Mouse (Mus musculus) MEL (cell line): ENCODE results near the gene 1700020N01Rik. TPM values are rescaled to one million over a fixed set of nuclear protein-coding genes. Genes with fewer than 3 reads are reported as not detected.

ENCODE experiments used
- DNase-seq: peaks from one replicate; pipeline ENCODE4 v3.0.0; 2011; ENCODE audit warnings: low read depth, low spot score
- H3K27ac ChIP-seq: 2 replicates; pipeline ENCODE4 v1.5.1; 2012; ENCODE audit warnings: low read depth, mild to moderate bottlenecking, control low read depth, low read length, moderate library complexity; ENCODE audit not compliant: control insufficient read depth
- H3K27me3 ChIP-seq, 2 experiments: fragments of 150-350 bp in 1 of 2; sonication (generic) in 1 of 2; 2 replicates each; pipeline ENCODE4 v1.6.1; 2012; ENCODE audit warnings: low read length in 2 of 2, mild to moderate bottlenecking in 2 of 2, improper control_type of control experiment in 1 of 2, moderate library complexity in 1 of 2; ENCODE audit not compliant: insufficient read depth in 2 of 2, control insufficient read depth in 1 of 2
- H3K36me3 ChIP-seq, 2 experiments: 2 replicates each; pipeline ENCODE4 v1.6.1; 2012 to 2014; ENCODE audit warnings: low read length in 2 of 2, improper control_type of control experiment in 1 of 2, inconsistent platforms in 1 of 2, mild to moderate bottlenecking in 1 of 2; ENCODE audit not compliant: insufficient read depth in 2 of 2, control insufficient read depth in 1 of 2
- H3K4me1 ChIP-seq, 2 experiments: fragments of 150-350 bp in 1 of 2; sonication (generic) in 1 of 2; 2 replicates each; pipeline ENCODE4 v1.6.1; 2012; ENCODE audit warnings: low read length in 2 of 2, improper control_type of control experiment in 1 of 2, mild to moderate bottlenecking in 1 of 2; ENCODE audit not compliant: insufficient read depth in 2 of 2, control insufficient read depth in 1 of 2
- H3K4me3 ChIP-seq, 2 experiments: fragments of 150-350 bp in 1 of 2; sonication (generic) in 1 of 2; 2 replicates each; pipeline ENCODE4 v1.5.1; 2012; ENCODE audit warnings: low read depth in 2 of 2, low read length in 2 of 2, mild to moderate bottlenecking in 2 of 2, moderate library complexity in 2 of 2, control low read depth in 1 of 2, improper control_type of control experiment in 1 of 2; ENCODE audit not compliant: control insufficient read depth in 1 of 2, insufficient read depth in 1 of 2
- H3K79me2 ChIP-seq: 2 replicates; pipeline ENCODE4 v1.6.1; 2012; ENCODE audit warnings: mild to moderate bottlenecking, low read length, moderate library complexity; ENCODE audit not compliant: control insufficient read depth, poor library complexity, insufficient read depth
- H3K9ac ChIP-seq: 2 replicates; pipeline ENCODE4 v1.6.1; 2012; ENCODE audit warnings: low read depth, mild to moderate bottlenecking, control low read depth, low read length, moderate library complexity; ENCODE audit not compliant: control insufficient read depth, poor library complexity, severe bottlenecking
- H3K9me3 ChIP-seq: fragments of 150-350 bp; sonication (generic); replicated peaks from 2 replicates; pipeline ENCODE4 v1.6.1; 2012; ENCODE audit warnings: mild to moderate bottlenecking, low read length, improper control_type of control experiment, moderate library complexity; ENCODE audit not compliant: insufficient read depth
- CHD1 ChIP-seq: IDR thresholded peaks from 2 replicates; pipeline ENCODE4 v1.6.1; 2012; ENCODE audit warnings: low read depth, mild to moderate bottlenecking, inconsistent platforms, low read length, improper control_type of control experiment
- CHD2 ChIP-seq: IDR thresholded peaks from 2 replicates; pipeline ENCODE4 v1.6.1; 2011; ENCODE audit warnings: low read length, improper control_type of control experiment
- ELF1 ChIP-seq: IDR thresholded peaks from 2 replicates; pipeline ENCODE4 v1.6.1; 2014; ENCODE audit warnings: low read depth, mild to moderate bottlenecking, inconsistent platforms, low read length, improper control_type of control experiment, moderate library complexity
- HCFC1 ChIP-seq: IDR thresholded peaks from 2 replicates; pipeline ENCODE4 v1.6.1; 2012; ENCODE audit warnings: low read depth, mild to moderate bottlenecking, inconsistent platforms, low read length, improper control_type of control experiment, moderate library complexity
- KAT2A ChIP-seq: conservative IDR thresholded peaks from 2 replicates; pipeline ENCODE4 v1.6.1; 2012; ENCODE audit warnings: low read depth, low read length, improper control_type of control experiment, inconsistent platforms
- MAFK ChIP-seq: IDR thresholded peaks from 2 replicates; pipeline ENCODE4 v1.6.1; 2011; ENCODE audit warnings: low read depth, mild to moderate bottlenecking, low read length, improper control_type of control experiment, borderline replicate concordance
- MAX ChIP-seq: IDR thresholded peaks from 2 replicates; pipeline ENCODE4 v1.6.1; 2011; ENCODE audit warnings: low read length, improper control_type of control experiment
- MAZ ChIP-seq: IDR thresholded peaks from 2 replicates; pipeline ENCODE4 v1.6.1; 2012; ENCODE audit warnings: low read depth, mild to moderate bottlenecking, inconsistent platforms, low read length, improper control_type of control experiment
- MEF2A ChIP-seq: IDR thresholded peaks from 2 replicates; pipeline ENCODE4 v1.6.1; 2014; ENCODE audit warnings: low read depth, mild to moderate bottlenecking, inconsistent platforms, low read length, improper control_type of control experiment; ENCODE audit not compliant: poor library complexity, insufficient replicate concordance, severe bottlenecking; ENCODE audit errors: extremely low read depth
- MXI1 ChIP-seq: IDR thresholded peaks from 2 replicates; pipeline ENCODE4 v1.6.1; 2011; ENCODE audit warnings: mild to moderate bottlenecking, low read depth, low read length, improper control_type of control experiment
- MYB ChIP-seq: IDR thresholded peaks from 2 replicates; pipeline ENCODE4 v1.6.1; 2011; ENCODE audit warnings: mild to moderate bottlenecking, low read depth, low read length, improper control_type of control experiment
- NRF1 ChIP-seq: IDR thresholded peaks from 2 replicates; pipeline ENCODE4 v1.6.1; 2014; ENCODE audit warnings: low read depth, mild to moderate bottlenecking, inconsistent platforms, low read length, improper control_type of control experiment, moderate library complexity; ENCODE audit not compliant: poor library complexity, insufficient read depth, severe bottlenecking
- POLR2AphosphoS2 ChIP-seq: IDR thresholded peaks from 2 replicates; pipeline ENCODE4 v1.6.1; 2011; ENCODE audit warnings: low read length, improper control_type of control experiment
- POLR2AphosphoS5 ChIP-seq: IDR thresholded peaks from 2 replicates; pipeline ENCODE4 v1.6.1; 2012; ENCODE audit warnings: low read depth, borderline replicate concordance, mild to moderate bottlenecking, inconsistent platforms, low read length, moderate library complexity, mixed read lengths
- RAD21 ChIP-seq: IDR thresholded peaks from 2 replicates; pipeline ENCODE4 v1.6.1; 2011; ENCODE audit warnings: mild to moderate bottlenecking, low read depth, low read length, improper control_type of control experiment
- SIN3A ChIP-seq: IDR thresholded peaks from 2 replicates; pipeline ENCODE4 v1.6.1; 2012; ENCODE audit warnings: low read length, improper control_type of control experiment, inconsistent platforms
- TAL1 ChIP-seq: IDR thresholded peaks from 2 replicates; pipeline ENCODE4 v1.6.1; 2012; ENCODE audit warnings: mild to moderate bottlenecking, inconsistent platforms, low read length, moderate library complexity, mixed read lengths
- TCF12 ChIP-seq: IDR thresholded peaks from 2 replicates; pipeline ENCODE4 v1.6.1; 2014; ENCODE audit warnings: low read depth, mild to moderate bottlenecking, inconsistent platforms, low read length, improper control_type of control experiment, moderate library complexity
- UBTF ChIP-seq: IDR thresholded peaks from 2 replicates; pipeline ENCODE4 v1.6.1; 2012; ENCODE audit warnings: low read depth, mild to moderate bottlenecking, inconsistent platforms, low read length, improper control_type of control experiment, moderate library complexity, borderline replicate concordance; ENCODE audit not compliant: insufficient read depth
- ZC3H11A ChIP-seq: IDR thresholded peaks from 2 replicates; pipeline ENCODE4 v1.6.1; 2012; ENCODE audit warnings: low read depth, mild to moderate bottlenecking, inconsistent platforms, low read length, improper control_type of control experiment
- ZMIZ1 ChIP-seq: IDR thresholded peaks from 2 replicates; pipeline ENCODE4 v1.6.1; 2012; ENCODE audit warnings: low read depth, mild to moderate bottlenecking, inconsistent platforms, low read length, improper control_type of control experiment, moderate library complexity
- polyA plus RNA-seq, 2 experiments: library from polyadenylated mRNA; stranded (reverse) in 1 of 2; unstranded in 1 of 2; fragments of >175 nt in 1 of 2; fragments of >200 nt in 1 of 2; gene quantifications; 2 replicates each; pipeline versions ENCODE4 v1.2.1 to v1.2.4; 2012; ENCODE audit warnings: low replicate concordance in 2 of 2, low read depth in 1 of 2; ENCODE audit not compliant: insufficient read length in 2 of 2, insufficient read depth in 1 of 2, missing spikeins in 1 of 2
- total RNA-seq: library from RNA; depleted of rRNA; stranded (reverse); fragments of 300-350 nt; gene quantifications from 2 replicates; pipeline ENCODE4 v1.2.3, GENCODE M21; 2012

The 1700020N01Rik gene
- total and polyA plus RNA-seq, 3 experiments = 0.60 TPM; not detected in 2

- Histone ChIP-seq H3K9me3 (no peaks in the 10 kb centered on the region), H3K9ac (no peak overlapping the region), H3K36me3 (no peaks in the 10 kb centered on the region), H3K27ac (no peak overlapping the region), H3K27me3 (peaks cover 2 to 5% of the 10 kb centered on the region in 2 experiments; a peak in 3 of 4 replicates), H3K4me1 (no peaks in the 10 kb centered on the region), H3K79me2 (no peaks in the 10 kb centered on the region), H3K4me3 (no peak overlapping the region)
- TF ChIP-seq MXI1 = no peak
- no peak for TF ChIP-seq MAX
- TF ChIP-seq MAZ = no peak
- no peak for TF ChIP-seq RAD21
- no peak for TF ChIP-seq CHD2
- no peak for TF ChIP-seq SIN3A
- no peak for TF ChIP-seq MYB
- TF ChIP-seq ELF1 = no peak
- TF ChIP-seq MAFK = no peak
- no peak for TF ChIP-seq NRF1
- TF ChIP-seq TAL1 = no peak
- no peak for TF ChIP-seq ZMIZ1
- TF ChIP-seq HCFC1 = no peak
- no peak for TF ChIP-seq UBTF
- TF ChIP-seq POLR2AphosphoS2 = no peak
- TF ChIP-seq ZC3H11A = no peak
- TF ChIP-seq TCF12 = no peak
- TF ChIP-seq POLR2AphosphoS5 = no peak
- TF ChIP-seq MEF2A = no peak
- no peak for TF ChIP-seq KAT2A
- no peak for DNase-seq
These were observed 26.9 kb upstream of the 1700020N01Rik start for GRCm38 (mm10) chr10:21566074-21566473.

- Histone ChIP-seq H3K27me3 (peaks cover 2 to 5% of the 10 kb centered on the region in 2 experiments; a peak in 3 of 4 replicates), H3K36me3 (no peaks in the 10 kb centered on the region), H3K9me3 (no peaks in the 10 kb centered on the region), H3K4me1 (no peaks in the 10 kb centered on the region), H3K79me2 (no peaks in the 10 kb centered on the region), H3K4me3 (no peak overlapping the region), H3K9ac (no peak overlapping the region), H3K27ac (no peak overlapping the region)
- DNase-seq = no peak
- no peak for TF ChIP-seq NRF1
- TF ChIP-seq CHD1 = no peak
- TF ChIP-seq POLR2AphosphoS2 = no peak
These were observed 21.3 kb upstream of the 1700020N01Rik start for GRCm38 (mm10) chr10:21571615-21572014.
